ENCODE assay signal across 10 mouse cellular contexts in genomic region chr15:80079954-80080353, GRCm38 (mm10). TPM values are rescaled to one million over a fixed set of nuclear protein-coding genes. Genes with fewer than 3 reads are reported as not detected.
A peak's percentile ranks its signal among the peaks of the same experiment; 100 is the strongest.
DNase-seq lines count a peak whose midpoint lies in the region; ATAC-seq lines count a peak whose summit lies in the region.
"Had no signal": no experiment of that assay in that cellular context is flagged by ENCODE, and none has a peak within 500 bp of the region (broad histone marks: within the 10 kb centered on the region; RNA-seq: fewer than 3 reads in every experiment).

No protein-coding gene starts in this region.

- H3K4me1 ChIP-seq in liver, embryonic 11.5 days (replicated peaks; ENCODE audit: control insufficient read depth, insufficient read depth, low read length) = peaks cover 27% of the 10 kb centered on the region
- peaks cover 26% of the 10 kb centered on the region for H3K4me1 ChIP-seq in embryonic facial prominence, embryonic 13.5 days
- H3K4me1 ChIP-seq in liver, embryonic 12.5 days = peaks cover 71% of the 10 kb centered on the region

- H3K4me3 ChIP-seq in liver, embryonic 11.5 days (ENCODE audit: low read depth, low read length) = peak overlapping the region; percentile 85
- H3K4me3 ChIP-seq in embryonic facial prominence, embryonic 13.5 days = no peak overlapping the region
- H3K4me3 ChIP-seq in liver, embryonic 12.5 days = peak overlapping the region; percentile 71

- H3K9me3 ChIP-seq in liver, embryonic 11.5 days (ENCODE audit: control insufficient read depth, low read length) = no peaks in the 10 kb centered on the region
- H3K9me3 ChIP-seq in embryonic facial prominence, embryonic 13.5 days = no peaks in the 10 kb centered on the region
- H3K9me3 ChIP-seq in liver, embryonic 12.5 days (replicated peaks) = no peaks in the 10 kb centered on the region

- ATAC-seq in liver, embryonic 11.5 days (replicated peaks; ENCODE audit: low FRiP score) = no peak
- no peak for ATAC-seq in embryonic facial prominence, embryonic 13.5 days (ENCODE audit: insufficient number of reproducible peaks, insufficient read depth, low FRiP score, low TSS enrichment, low read depth)
- ATAC-seq in liver, embryonic 12.5 days = no peak

- peaks cover 51% of the 10 kb centered on the region for H3K36me3 ChIP-seq in liver, embryonic 11.5 days (ENCODE audit: control insufficient read depth, insufficient read depth, low read length)
- H3K36me3 ChIP-seq in embryonic facial prominence, embryonic 13.5 days = peaks cover 57% of the 10 kb centered on the region
- peaks cover 65% of the 10 kb centered on the region for H3K36me3 ChIP-seq in liver, embryonic 12.5 days

- peak overlapping the region; percentile 99 for H3K9ac ChIP-seq in liver, embryonic 11.5 days (ENCODE audit: low read depth, low read length)
- H3K9ac ChIP-seq in embryonic facial prominence, embryonic 13.5 days = peak overlapping the region; percentile 44
- H3K9ac ChIP-seq in liver, embryonic 12.5 days = peak overlapping the region; percentile 83

- peak; percentile 28 for DNase-seq in cerebellum, adult 11-12 months
- DNase-seq in cerebellum, postnatal 10 days = no peak
- DNase-seq in liver, embryonic 11.5 days (ENCODE audit: low spot score) = no peak
- DNase-seq in liver = no peak
- DNase-seq in embryo, embryonic 10.5 days (ENCODE audit: low spot score) = no peak
- DNase-seq in testis, postnatal 10 days (ENCODE audit: low spot score) = no peak
- DNase-seq: heart, postnatal 10 days; kidney, postnatal 4 days had no signal

- WGBS in liver, embryonic 11.5 days = 69% methylated on average over 3 of the region's 3 CpGs
- whole genome bisulfite sequencing in embryonic facial prominence, embryonic 13.5 days = 72% methylated on average over 3 of the region's 3 CpGs
- 58% methylated on average over 3 of the region's 3 CpGs for WGBS in liver, embryonic 12.5 days (ENCODE audit: insufficient replicate concordance)

- no peaks in the 10 kb centered on the region for H3K27me3 ChIP-seq in liver, embryonic 11.5 days (replicated peaks; ENCODE audit: control insufficient read depth, insufficient read depth, low read length)
- H3K27me3 ChIP-seq in embryonic facial prominence, embryonic 13.5 days = no peaks in the 10 kb centered on the region
- no peaks in the 10 kb centered on the region for H3K27me3 ChIP-seq in liver, embryonic 12.5 days (replicated peaks)

- H3K27ac ChIP-seq in liver, embryonic 11.5 days (ENCODE audit: low read depth, low read length) = peak overlapping the region; percentile 99
- H3K27ac ChIP-seq in embryonic facial prominence, embryonic 13.5 days = no peak overlapping the region
- H3K27ac ChIP-seq in liver, embryonic 12.5 days = peak overlapping the region; percentile 93

- peak overlapping the region; percentile 96 for H3K4me2 ChIP-seq in liver, embryonic 11.5 days
- H3K4me2 ChIP-seq in embryonic facial prominence, embryonic 13.5 days = peak overlapping the region; percentile 86; the same call in 1 of the 2 replicates
- H3K4me2 ChIP-seq in liver, embryonic 12.5 days = peak overlapping the region; percentile 79

RNA-seq across cellular contexts. Expression of gene Syngr1, which starts 11.2 kb away (rescaled TPM):
- polyA plus RNA-seq in liver, embryonic 11.5 days (2014; fragmentation: Nextera tagmentation; extraction: Ambion mirVana) = 32.2 and 38.6 TPM in 2 replicates
- 7.0 and 8.7 TPM in 2 replicates for polyA plus RNA-seq in embryonic facial prominence, embryonic 13.5 days (2015; fragmentation: Nextera tagmentation; extraction: Ambion mirVana)
- 20.4 and 21.9 TPM in 2 replicates for polyA plus RNA-seq in liver, embryonic 12.5 days (2016; fragmentation: Nextera tagmentation; extraction: Ambion mirVana)

RNA-seq across cellular contexts. Expression of gene Rpl3, which starts 11.7 kb away (rescaled TPM):
- 1,449 and 1,469 TPM in 2 replicates for polyA plus RNA-seq in liver, embryonic 11.5 days (2014; fragmentation: Nextera tagmentation; extraction: Ambion mirVana)
- polyA plus RNA-seq in embryonic facial prominence, embryonic 13.5 days (2015; fragmentation: Nextera tagmentation; extraction: Ambion mirVana) = 1,097 and 1,210 TPM in 2 replicates
- polyA plus RNA-seq in liver, embryonic 12.5 days (2016; fragmentation: Nextera tagmentation; extraction: Ambion mirVana) = 912 and 924 TPM in 2 replicates

RNA-seq across cellular contexts. Expression of gene Tab1, which starts 53.0 kb away (rescaled TPM):
- polyA plus RNA-seq in liver, embryonic 11.5 days (2014; fragmentation: Nextera tagmentation; extraction: Ambion mirVana) = 25.9 and 28.7 TPM in 2 replicates
- polyA plus RNA-seq in embryonic facial prominence, embryonic 13.5 days (2015; fragmentation: Nextera tagmentation; extraction: Ambion mirVana) = 47.7 and 48.0 TPM in 2 replicates
- 18.5 and 18.9 TPM in 2 replicates for polyA plus RNA-seq in liver, embryonic 12.5 days (2016; fragmentation: Nextera tagmentation; extraction: Ambion mirVana)

Comparison
In these comparisons a context has a peak if more than half of its experiments do, and no peak if none do; other contexts are left out.
1. H3K9ac ChIP-seq: peak in every context shown above with its lines; median percentile 99 in liver, embryonic 11.5 days; 83 in liver, embryonic 12.5 days; 44 in embryonic facial prominence, embryonic 13.5 days.